Mouse (Mus musculus): ENCODE results near the gene Corin.

The Corin gene

GRCm38 (mm10) chr5:72298418-72299104, 205.7 kb downstream of the Corin start:
- DNase-seq: no peak

- no peak for DNase-seq
Measured at GRCm38 (mm10) chr5:72285077-72285476, 219.2 kb downstream of the Corin start.

- no peak for DNase-seq
Measured at GRCm38 (mm10) chr5:72282907-72283306, 221.4 kb downstream of the Corin start.

GRCm38 (mm10) chr5:72269652-72270051, 234.6 kb downstream of the Corin start:
- DNase-seq: no peak

GRCm38 (mm10) chr5:72269204-72269603, 235.1 kb downstream of the Corin start:
- DNase-seq: no peak

- DNase-seq: peak; percentile 18
Measured at GRCm38 (mm10) chr5:72266955-72267535, 237.2 kb downstream of the Corin start.

GRCm38 (mm10) chr5:72264195-72264751, 240.0 kb downstream of the Corin start:
- no peak for DNase-seq

GRCm38 (mm10) chr5:72261802-72262324, 242.4 kb downstream of the Corin start:
- DNase-seq: no peak

- DNase-seq: no peak
Measured at GRCm38 (mm10) chr5:72259298-72259621, 245.0 kb downstream of the Corin start.

- DNase-seq: no peak
Measured at GRCm38 (mm10) chr5:72258409-72259297, 245.6 kb downstream of the Corin start.

GRCm38 (mm10) chr5:72257084-72257483, 247.2 kb downstream of the Corin start:
- no peak for DNase-seq

GRCm38 (mm10) chr5:72254958-72255357, 249.3 kb downstream of the Corin start:
- no peak for DNase-seq

GRCm38 (mm10) chr5:72250180-72250579, 254.1 kb downstream of the Corin start:
- no peak for DNase-seq
